Mouse (Mus musculus) retina, postnatal 1 day (tissue): ENCODE data around the gene Sec14l2.
"Not testable (repeated sequence)": the region's sequence is repeated elsewhere in the genome, so short reads cannot be mapped to it uniquely, and the experiment has no call there.

Experiments used
- DNase-seq: peaks from one replicate; pipeline ENCODE4 v3.0.0-alpha.2; 2012

Gene Sec14l2

GRCm38 (mm10) chr11:4128461-4128860, 5.2 kb upstream of the Sec14l2 start:
- DNase-seq = not testable (repeated sequence)

- DNase-seq = no peak
Measured at GRCm38 (mm10) chr11:4127059-4127458, 3.8 kb upstream of the Sec14l2 start.

- peak; percentile 61 for DNase-seq
Measured at GRCm38 (mm10) chr11:4123922-4124321, 707 bp upstream of the Sec14l2 start.

GRCm38 (mm10) chr11:4122226-4122625, 989 bp downstream of the Sec14l2 start:
- DNase-seq = no peak

GRCm38 (mm10) chr11:4121691-4122090, 1.5 kb downstream of the Sec14l2 start:
- no peak for DNase-seq

- no peak for DNase-seq
Measured at GRCm38 (mm10) chr11:4119635-4120034, 3.6 kb downstream of the Sec14l2 start.

GRCm38 (mm10) chr11:4118081-4118921, 4.9 kb downstream of the Sec14l2 start:
- peak; percentile 73 for DNase-seq

- peak; percentile 32 for DNase-seq
Measured at GRCm38 (mm10) chr11:4117372-4118071, 5.7 kb downstream of the Sec14l2 start.

- no peak for DNase-seq
Measured at GRCm38 (mm10) chr11:4116458-4117141, 6.6 kb downstream of the Sec14l2 start.

- DNase-seq = no peak
Measured at GRCm38 (mm10) chr11:4115407-4115806, 7.8 kb downstream of the Sec14l2 start.

- not testable (repeated sequence) for DNase-seq
Measured at GRCm38 (mm10) chr11:4114541-4114940, 8.7 kb downstream of the Sec14l2 start.

GRCm38 (mm10) chr11:4113970-4114369, 9.2 kb downstream of the Sec14l2 start:
- DNase-seq = no peak

- no peak for DNase-seq
Measured at GRCm38 (mm10) chr11:4113496-4113895, 9.7 kb downstream of the Sec14l2 start.

GRCm38 (mm10) chr11:4112861-4113260, 10.4 kb downstream of the Sec14l2 start:
- DNase-seq = no peak

- no peak for DNase-seq
Measured at GRCm38 (mm10) chr11:4112033-4112432, 11.2 kb downstream of the Sec14l2 start.

GRCm38 (mm10) chr11:4108691-4109090, 14.5 kb downstream of the Sec14l2 start:
- no peak for DNase-seq

- not testable (repeated sequence) for DNase-seq
Measured at GRCm38 (mm10) chr11:4107901-4108300, 15.3 kb downstream of the Sec14l2 start.

- no peak for DNase-seq
Measured at GRCm38 (mm10) chr11:4105444-4105843, 17.8 kb downstream of the Sec14l2 start.

- DNase-seq = no peak
Measured at GRCm38 (mm10) chr11:4104989-4105388, 18.2 kb downstream of the Sec14l2 start.

- no peak for DNase-seq
Measured at GRCm38 (mm10) chr11:4103522-4103921, 19.7 kb downstream of the Sec14l2 start.

GRCm38 (mm10) chr11:4101851-4102250, 21.4 kb downstream of the Sec14l2 start:
- DNase-seq = no peak

- no peak for DNase-seq
Measured at GRCm38 (mm10) chr11:4099447-4099846, 23.8 kb downstream of the Sec14l2 start.

GRCm38 (mm10) chr11:4098816-4099215, 24.4 kb downstream of the Sec14l2 start:
- no peak for DNase-seq

GRCm38 (mm10) chr11:4098120-4098519, 25.1 kb downstream of the Sec14l2 start:
- no peak for DNase-seq
